Mouse (Mus musculus): ENCODE results near the gene Decr2.

- TF ChIP-seq CTCF (IDR thresholded peaks at IDR 0.05) (no peak), POLR2A (IDR thresholded peaks at IDR 0.05; ENCODE audit: insufficient read depth, low read depth, low read length) (peak; percentile 65), EP300 (IDR thresholded peaks at IDR 0.05; ENCODE audit: insufficient read depth, low read depth, low read length) (peak; percentile 77)
Observed at GRCm38 (mm10) chr17:26089905-26090632, at the start of gene Decr2.

Data from heart, adult 2 months (tissue).